Mouse (Mus musculus): ENCODE measurements around the gene Zdhhc13.

GRCm38 (mm10) chr7:48841538-48841937 lies 52.7 kb downstream of the Zdhhc13 start:
- no peak for TF ChIP-seq CTCF (IDR thresholded peaks at IDR 0.05; ENCODE audit: borderline replicate concordance, insufficient read depth, low read depth, low read length)
- TF ChIP-seq POLR2A (IDR thresholded peaks at IDR 0.05; ENCODE audit: borderline replicate concordance, insufficient read depth, low read length), result no peak
